In the genomic region with DNA sequence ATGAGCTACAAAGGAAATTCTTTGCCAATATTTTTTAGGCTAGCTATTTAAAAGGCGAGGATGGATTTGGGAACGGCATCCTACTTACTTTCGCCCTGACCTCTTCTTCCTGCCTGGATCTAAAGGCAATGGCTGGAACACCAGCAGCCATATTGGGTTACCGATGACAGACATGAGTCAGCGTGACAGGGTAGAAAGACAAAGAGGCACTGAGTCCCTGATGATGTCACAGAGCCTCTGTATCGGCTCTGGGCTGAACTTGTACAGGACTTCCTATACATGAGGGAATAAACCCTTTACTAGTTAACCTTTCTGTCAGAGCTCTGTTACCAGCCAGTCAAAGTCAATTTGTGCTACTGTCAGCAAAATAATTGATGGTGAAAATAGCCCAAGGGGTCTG, we compare ENCODE assay signal across 14 mouse cellular contexts.
"Had no signal": no experiment of that assay in that cellular context is flagged by ENCODE, and none has a peak within 500 bp of the region (broad histone marks: within the 10 kb centered on the region; RNA-seq: fewer than 3 reads in every experiment).

No protein-coding gene starts in this region.

- H3K4me3 ChIP-seq: left cerebral cortex, adult 2 months; limb, embryonic 10.5 days; megakaryocyte, embryonic 14.5 days; midbrain, embryonic 12.5 days; neural tube, embryonic 15.5 days had no signal

- H3K9ac ChIP-seq: lung, embryonic 14.5 days; midbrain, embryonic 12.5 days; neural tube, embryonic 15.5 days had no signal

- H3K27ac ChIP-seq: left cerebral cortex, adult 2 months; limb, embryonic 10.5 days; macrophage; midbrain, embryonic 12.5 days; neural tube, embryonic 15.5 days; stomach, postnatal 0 days had no signal

- H3K36me3 ChIP-seq: limb, embryonic 10.5 days; midbrain, embryonic 12.5 days; neural tube, embryonic 15.5 days had no signal

- ATAC-seq: midbrain, embryonic 16.5 days had no signal

- DNase-seq: kidney, postnatal 25 days; lung, embryonic 14.5 days; lung, postnatal 14 days; right cerebral cortex, adult 18-20 months; thymus, postnatal 4 days had no signal

- H3K9me3 ChIP-seq: limb, embryonic 10.5 days; midbrain, embryonic 12.5 days; neural tube, embryonic 15.5 days had no signal

- H3K27me3 ChIP-seq: midbrain, embryonic 12.5 days; neural tube, embryonic 15.5 days had no signal

- H3K4me2 ChIP-seq: liver, embryonic 11.5 days; lung, embryonic 14.5 days; midbrain, embryonic 12.5 days; neural tube, embryonic 15.5 days had no signal

- H3K4me1 ChIP-seq: megakaryocyte, embryonic 14.5 days; midbrain, embryonic 12.5 days; neural tube, embryonic 15.5 days had no signal
